Mouse (Mus musculus) kidney, adult 8-10 months (tissue): ENCODE data around the gene Nat9.

Experiments
- DNase-seq, 2 experiments: peaks; one replicate each; pipeline ENCODE4 v3.0.0; 2022

Nat9 gene

GRCm38 (mm10) chr11:115187693-115188092 lies at the start of gene Nat9:
TSS of gene Nat9 (minus strand) at chr11:115187859.
- DNase-seq = no peak

DNA sequence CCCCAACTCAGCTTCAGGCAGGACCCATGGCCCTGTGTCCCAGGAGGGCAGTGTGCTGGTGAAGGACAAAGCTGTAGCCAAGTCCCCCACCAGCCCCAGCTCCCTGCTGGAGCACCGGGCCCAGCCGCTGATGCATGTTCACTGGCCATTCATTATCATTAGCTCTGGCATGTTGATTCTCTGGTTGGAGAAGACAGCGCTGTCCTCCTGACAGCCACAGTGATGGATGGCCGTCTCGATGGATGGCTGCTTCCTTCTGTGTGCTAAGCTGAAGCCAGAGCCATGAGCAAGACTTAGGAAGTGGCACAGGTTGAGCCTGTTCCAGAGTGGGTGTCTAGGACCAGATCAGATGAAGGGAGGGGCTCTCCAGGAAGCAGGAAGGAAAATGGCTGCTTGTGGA lies 48.9 kb upstream of the Nat9 start:
- DNase-seq = no peak

DNA sequence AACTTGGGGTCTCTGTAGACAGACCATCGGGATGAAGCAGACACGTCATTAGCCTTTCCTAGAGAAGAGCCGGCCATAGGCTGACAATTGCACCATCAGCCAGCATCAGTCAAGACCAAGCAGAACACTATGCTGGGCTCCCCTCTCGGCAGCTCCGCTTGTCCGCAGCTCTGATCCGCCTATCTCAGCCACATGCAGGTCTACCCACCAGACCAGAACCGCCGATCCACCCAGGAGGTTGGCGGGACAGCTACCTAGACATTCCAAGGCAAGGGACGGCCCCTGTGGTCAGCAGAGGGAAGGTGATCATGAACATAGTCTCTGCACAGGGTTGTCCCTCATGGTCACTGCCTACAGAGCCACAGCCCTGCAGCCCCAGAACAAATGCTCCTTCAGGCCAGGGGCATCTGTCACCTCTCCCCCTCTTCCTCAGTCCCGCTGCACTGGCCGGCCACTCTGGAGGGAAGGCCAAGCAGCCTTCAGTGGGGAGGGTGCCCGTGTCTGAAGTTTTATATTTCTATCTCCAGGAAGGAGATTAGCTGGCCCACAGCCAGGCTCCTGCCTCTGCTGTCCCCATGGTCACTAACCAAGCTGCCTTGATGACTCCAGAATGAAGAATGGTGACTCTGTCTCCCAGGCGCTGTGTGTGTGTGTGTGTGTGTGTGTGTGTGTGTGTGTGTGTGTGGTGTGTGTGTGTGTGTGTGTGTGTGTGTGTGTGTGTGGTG lies 46.8 kb upstream of the Nat9 start:
- no peak for DNase-seq

DNA sequence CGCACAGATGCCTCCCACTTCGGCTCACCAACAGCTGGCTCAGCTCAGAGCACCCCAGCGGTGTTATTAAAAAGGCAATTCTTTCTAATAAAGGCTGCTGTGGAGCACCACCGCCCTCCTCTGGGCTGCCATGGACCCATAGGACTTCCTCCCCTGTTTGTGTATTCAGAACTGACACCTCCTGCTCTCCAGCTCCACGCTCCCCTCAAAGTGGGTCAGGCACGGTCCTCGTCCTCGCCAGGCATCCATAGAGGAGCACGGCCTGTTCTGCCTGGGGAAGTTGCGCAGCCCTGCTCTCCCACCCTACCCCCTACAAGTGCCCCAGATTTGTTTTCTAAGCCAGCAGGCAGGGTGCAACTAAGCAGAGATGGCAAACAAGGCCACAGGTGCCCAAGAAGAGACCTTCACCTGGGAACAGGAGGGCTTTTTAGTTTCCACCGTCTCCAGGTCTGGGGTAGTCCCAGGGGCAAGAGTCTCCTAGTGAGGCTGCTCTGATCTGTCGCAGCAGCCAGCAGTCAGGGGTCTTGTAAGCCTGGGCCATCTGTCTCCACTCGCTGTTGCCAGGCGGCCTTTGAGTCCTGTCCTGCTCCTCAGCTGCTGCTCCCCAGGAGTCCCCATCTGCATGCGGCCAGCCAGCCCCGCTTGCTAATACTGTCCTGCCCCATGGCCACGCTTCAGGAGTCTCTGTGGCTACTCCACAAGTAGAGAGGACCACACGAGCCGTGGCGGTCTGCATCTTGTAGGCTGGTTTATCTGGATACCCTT lies 46.0 kb upstream of the Nat9 start:
- no peak for DNase-seq

- no peak for DNase-seq
These were observed 45.2 kb upstream of the Nat9 start for GRCm38 (mm10) chr11:115232889-115233288.

- no peak for DNase-seq
These were observed 44.3 kb upstream of the Nat9 start for GRCm38 (mm10) chr11:115231924-115232323.

- peak; percentile 54 to 57 for DNase-seq
These were observed 43.7 kb upstream of the Nat9 start for GRCm38 (mm10) chr11:115231168-115231915.

GRCm38 (mm10) chr11:115229021-115229930 lies 41.6 kb upstream of the Nat9 start:
- no peak for DNase-seq

- DNase-seq = no peak
These were observed 40.8 kb upstream of the Nat9 start for GRCm38 (mm10) chr11:115228430-115228829.

- DNase-seq = no peak
These were observed 40.0 kb upstream of the Nat9 start for GRCm38 (mm10) chr11:115227640-115228039.

GRCm38 (mm10) chr11:115226811-115227491 lies 39.3 kb upstream of the Nat9 start:
- no peak for DNase-seq

DNA sequence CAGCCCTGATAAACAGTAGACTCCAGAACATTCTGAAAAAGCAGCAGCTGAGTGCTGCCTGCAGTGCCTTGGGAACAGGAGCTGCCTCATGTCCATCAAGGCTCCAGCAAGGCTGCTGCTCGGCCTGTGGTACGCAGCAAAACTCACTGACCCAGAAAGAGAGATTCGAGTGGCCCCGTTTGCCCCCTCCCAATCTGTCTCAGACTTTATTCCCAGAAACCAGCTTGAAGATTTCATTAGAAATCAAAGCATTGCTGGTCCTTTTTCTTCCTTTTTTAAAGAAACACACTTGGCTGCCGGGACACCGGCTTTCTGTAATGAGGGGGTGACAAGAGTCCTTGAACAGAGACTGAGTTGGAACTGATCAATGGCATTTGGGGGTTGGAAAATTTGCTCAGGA lies 37.6 kb upstream of the Nat9 start:
- DNase-seq = no peak

DNA sequence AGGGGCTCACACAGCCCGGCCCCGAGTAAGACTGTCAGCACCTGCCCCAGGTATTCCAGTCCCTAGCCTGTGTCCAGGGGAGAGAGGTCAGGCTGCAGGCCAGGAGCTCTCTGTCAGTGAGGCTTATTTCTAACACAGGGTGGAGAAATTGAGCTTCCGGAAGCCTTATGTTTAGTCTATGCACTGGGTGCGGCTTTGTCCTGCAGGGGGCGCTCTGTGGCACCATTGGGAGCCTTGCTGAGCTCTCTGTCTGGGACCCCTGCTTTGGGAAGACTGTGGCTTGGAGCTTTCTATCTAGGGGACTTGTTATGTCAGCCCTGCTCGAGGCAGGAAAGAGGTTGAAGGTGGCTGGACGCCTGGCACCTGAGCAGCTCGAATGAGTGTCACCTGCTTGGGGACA lies 37.2 kb upstream of the Nat9 start:
- DNase-seq = peak in 1 of 2 experiments; percentile 42

DNA sequence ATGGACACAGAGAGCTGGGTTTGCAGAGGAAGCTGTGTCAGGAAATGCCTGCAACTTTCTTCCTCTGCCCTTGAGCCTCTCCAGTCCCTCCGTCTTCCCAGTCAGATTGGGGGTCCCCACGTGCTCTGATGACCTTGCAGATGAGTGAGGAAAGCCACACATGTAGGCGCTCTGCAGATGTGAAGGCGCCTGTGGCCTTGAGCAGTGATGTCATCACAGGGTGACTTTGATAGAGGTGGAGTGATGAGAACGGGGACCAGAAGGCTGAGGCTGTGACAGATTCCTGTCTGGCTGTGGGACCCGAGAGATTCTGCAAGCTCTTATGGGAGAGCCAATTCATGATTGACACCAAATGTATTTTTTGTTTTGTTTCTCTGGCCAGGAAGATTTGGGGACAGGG lies 36.2 kb upstream of the Nat9 start:
- DNase-seq = no peak

DNA sequence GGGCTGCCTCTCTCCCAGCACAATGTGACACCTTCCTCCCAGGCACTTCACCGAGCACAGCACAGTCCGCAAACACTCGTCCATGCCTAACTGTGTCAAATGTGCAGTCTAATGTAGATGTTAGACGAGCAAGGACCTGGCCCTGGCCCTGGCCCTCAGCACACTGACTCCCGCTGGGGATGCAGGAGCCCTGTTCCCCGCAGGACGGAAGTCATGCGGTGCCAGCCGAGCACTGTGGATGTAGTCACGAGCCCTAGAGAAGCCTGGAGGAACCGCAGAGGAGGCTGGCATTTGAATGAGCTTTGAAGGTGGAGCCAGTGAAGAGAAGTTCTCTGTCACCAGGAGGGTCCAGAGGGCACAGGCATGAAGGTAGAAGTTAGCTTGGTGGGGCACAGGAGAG lies 35.8 kb upstream of the Nat9 start:
- DNase-seq = no peak

- DNase-seq = no peak
These were observed 34.9 kb upstream of the Nat9 start for GRCm38 (mm10) chr11:115222570-115222969.

DNA sequence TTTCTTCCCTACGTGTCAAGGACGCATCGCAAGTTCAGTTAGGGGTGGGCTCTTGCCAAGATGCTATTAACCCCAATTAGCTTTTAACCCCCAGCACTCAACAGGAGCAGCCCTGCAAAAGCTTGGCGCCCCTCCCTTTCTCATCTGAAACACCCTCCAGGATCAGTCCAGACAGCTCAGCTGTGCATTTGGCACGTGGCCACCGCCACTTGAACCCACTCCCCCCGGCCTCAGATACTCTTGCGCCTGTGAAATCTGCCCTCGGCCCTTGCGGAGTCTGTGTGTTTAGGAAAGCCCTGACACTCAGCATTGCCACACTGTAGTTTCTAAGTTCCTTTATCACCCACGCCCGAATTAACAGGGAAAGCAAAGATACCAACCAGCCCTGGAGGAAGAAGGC lies 34.4 kb upstream of the Nat9 start:
- DNase-seq = no peak

DNA sequence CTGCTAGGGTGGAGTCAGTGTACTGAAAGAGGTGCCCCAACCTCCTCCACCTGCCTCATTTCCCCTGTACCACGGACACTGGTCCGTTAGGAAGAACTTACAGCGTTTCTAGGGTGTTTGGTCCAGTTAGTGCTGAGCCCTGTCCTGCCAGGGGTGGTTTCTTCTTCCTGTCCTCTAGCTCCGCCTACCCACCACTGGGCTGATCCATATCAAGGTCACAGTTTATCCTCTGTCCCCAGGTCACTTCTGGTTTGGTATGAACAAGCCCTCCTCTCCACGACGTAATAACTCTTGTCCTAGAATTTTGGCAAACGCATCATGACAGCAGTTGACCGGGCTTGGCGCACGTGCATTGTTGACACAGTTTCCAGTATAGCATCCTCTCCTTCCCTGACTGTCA lies 32.0 kb upstream of the Nat9 start:
- no peak for DNase-seq

GRCm38 (mm10) chr11:115219263-115219662 lies 31.6 kb upstream of the Nat9 start:
- DNase-seq = no peak

DNA sequence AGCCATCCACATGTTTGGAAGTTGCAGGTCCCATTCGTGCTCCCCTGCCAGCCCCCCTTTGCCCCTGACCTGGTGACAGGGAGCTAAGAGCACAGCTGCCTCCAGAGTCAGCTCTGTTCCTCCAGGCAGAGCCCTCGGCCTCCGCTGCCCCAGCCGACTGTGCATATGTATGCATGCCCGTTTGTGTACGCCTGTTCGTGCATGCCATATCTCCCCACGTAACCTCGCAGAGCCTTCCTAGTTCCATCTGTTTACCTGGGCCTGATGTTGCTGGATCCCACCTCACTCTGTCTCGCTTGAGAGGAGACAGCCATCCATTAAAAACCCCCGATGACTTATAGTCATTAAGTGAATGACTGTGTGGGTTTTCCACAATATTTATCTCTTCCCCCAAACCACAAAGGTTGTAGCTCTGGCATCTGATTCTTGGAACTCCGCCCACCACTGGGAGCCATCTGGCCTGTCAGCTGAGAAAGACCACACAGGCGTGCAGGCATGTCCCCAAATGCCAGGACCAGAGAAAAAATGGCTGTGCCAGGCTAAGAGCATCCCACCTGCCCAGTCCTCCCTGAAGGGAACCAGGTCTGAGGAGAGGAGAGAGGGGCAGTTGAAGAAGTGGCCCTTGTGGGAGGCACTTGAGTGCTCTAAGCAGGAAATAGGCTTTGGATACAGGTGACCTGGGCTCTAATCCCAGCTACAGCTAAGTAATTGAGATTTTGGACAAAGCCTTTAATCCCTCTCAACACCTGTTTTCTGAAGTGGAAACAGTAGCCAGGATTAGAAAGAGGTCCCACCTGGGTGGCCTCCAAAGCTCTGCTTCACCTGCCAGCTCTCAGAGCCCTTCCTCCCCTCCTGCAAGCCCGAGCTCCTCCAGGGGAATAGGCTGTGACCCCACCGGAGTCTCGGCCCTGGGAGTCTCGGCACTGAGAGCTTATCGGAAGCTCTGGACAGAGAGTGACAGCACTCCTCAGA lies 30.1 kb upstream of the Nat9 start:
- DNase-seq = no peak

DNA sequence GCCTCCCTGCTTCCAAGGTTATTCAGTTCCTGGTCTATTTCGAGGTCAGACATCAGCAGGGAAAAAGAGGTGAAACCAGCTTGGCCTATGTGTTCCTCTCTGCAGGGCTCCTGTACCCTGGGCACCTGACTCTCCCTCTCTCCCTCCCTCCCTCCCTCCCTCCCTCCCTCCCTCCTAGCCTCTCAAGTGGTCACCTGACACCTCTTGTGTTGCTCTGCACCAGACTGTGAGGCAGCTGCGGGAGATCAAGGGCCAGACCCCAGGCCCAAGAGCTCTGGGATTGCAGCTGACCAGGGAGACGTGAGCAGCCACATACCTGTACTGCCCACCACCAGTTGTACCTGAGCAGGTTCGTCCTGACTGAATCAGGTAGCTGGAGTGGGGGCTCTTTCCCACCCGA lies 27.5 kb upstream of the Nat9 start:
- no peak for DNase-seq
